Mouse (Mus musculus) B cell, adult 2 months (primary cell): ENCODE results near the gene Tpbgl.

Source experiments
- DNase-seq, 2 experiments: peaks; one replicate each; pipeline ENCODE4 v3.0.0; 2022

Gene Tpbgl

GRCm38 (mm10) chr7:99641245-99641644 lies 14.3 kb upstream of the Tpbgl start:
- no peak for DNase-seq

- no peak for DNase-seq
Measured at GRCm38 (mm10) chr7:99633966-99634665, 7.2 kb upstream of the Tpbgl start.

DNA sequence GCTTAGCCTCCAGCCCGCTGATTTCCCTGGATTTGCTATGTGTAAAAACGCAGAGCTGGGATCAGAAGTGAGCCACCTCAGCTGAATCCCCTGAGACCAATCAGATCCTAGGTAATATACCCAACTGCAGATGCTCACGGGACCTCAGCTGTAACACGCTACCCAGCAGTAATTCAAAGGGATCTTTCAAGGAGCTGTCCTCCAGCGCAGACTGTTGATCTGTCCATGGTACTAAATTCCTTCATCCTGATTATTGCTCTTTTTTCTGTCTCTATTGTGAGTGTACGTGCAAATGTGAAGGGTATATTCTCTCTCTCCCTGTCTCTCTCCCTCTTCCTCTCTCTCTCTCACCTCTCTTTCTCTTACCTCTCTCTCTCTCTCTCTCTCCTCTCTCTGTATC lies 5.4 kb upstream of the Tpbgl start:
- no peak for DNase-seq

DNA sequence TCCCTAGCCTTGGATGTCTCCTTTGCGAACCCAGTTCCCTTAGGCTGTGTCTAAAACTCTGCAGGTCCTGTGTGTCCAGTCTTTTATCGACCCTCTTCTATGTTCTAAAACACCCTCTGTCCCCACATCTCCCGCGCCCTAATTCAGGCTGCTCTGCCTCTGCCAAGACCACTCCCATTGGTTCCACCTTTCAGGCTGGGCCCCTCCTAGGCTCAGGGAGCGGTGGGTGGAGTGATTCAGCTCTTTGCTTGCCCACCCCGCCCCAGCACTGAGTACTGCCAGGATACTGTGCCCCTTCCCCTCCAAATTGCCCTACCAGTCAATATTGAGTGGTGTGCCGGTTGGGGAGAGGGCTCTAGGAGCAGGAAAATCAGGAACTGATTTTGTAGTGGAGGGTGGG lies 463 bp upstream of the Tpbgl start:
- DNase-seq: no peak

GRCm38 (mm10) chr7:99625722-99626375 lies 1.1 kb downstream of the Tpbgl start:
- DNase-seq: peak; percentile 79 to 84

- DNase-seq: peak; percentile 53 to 55
Measured at GRCm38 (mm10) chr7:99618860-99619259, 8.0 kb downstream of the Tpbgl start.

DNA sequence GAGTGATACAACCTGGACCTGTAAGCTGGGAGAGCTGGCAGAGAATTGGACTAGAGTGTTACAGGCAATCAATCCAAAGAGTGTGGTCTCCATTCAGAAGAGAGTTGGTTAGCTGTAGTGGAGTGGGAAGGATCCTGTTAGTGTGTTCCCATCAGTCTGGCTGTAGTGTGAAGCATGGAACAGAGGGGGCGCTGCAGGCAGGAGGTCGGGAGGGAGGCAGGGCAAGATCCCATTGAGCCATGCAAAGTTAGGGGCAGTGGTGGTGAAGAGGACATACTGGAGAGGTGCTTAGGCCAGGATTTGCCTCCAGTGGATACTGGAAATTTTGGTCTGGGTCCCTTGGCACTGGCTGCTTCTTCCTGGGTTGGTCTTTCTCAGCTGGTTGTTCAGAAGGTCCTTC lies 8.6 kb downstream of the Tpbgl start:
- no peak for DNase-seq

DNA sequence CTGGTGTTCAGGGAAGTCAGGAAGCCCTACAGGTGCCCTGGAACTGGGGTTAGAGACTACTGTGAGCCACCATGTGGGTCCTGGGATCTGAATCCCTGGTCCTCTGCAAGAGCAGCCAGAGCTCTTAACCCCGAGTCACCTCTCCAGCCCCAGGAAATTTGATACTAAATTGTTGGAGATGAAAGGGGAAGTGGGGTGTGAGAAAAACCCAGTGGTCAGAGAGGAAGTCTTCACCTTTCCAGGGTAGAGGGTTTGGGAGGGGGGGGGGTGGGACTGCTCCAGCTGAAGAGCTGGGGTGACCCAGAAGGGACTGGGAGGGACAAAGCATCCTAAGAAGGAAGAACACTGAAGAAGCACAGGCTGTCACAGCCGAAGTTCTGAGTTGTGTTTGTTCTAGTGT lies 19.3 kb downstream of the Tpbgl start:
- no peak for DNase-seq

DNA sequence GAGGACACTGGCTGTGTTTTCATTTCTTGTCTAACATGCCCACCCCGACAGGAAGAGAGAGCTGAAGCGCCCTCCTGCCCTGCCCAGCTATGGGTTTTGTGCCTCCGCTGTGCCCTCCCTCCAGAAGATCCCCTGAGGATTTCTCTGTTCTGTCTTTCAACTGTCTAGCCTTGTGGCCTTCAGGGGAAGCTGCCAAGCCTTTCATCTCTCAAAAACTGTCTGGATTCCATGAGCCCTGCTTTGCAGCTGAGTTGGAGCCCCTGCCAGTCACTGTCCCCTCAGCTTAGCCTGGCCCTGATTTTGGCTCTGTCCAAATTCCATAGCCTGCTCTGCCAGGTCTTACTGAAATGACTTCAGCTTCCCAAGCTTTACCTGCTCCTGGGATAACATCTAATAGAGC lies 20.1 kb downstream of the Tpbgl start:
- no peak for DNase-seq

DNA sequence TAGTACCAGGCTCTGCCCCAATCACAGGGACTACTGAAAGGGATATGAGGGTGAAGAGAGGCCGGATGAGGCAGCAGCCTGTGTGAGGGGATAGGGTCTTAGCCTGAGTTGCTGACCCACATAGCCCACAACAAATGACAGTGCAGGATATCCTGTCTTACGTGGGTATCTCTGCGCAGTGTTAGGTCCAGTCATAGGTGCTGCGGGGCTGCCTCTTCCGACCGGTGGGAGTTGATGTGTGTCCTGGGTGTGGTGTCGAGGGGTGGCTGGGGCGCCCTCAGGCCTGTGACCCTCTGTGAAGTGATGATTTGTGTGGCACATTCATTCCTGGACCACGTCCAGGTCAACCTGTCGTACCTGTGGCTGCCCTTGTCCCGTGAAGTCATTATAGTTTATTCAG lies 20.6 kb downstream of the Tpbgl start:
- DNase-seq: no peak

DNA sequence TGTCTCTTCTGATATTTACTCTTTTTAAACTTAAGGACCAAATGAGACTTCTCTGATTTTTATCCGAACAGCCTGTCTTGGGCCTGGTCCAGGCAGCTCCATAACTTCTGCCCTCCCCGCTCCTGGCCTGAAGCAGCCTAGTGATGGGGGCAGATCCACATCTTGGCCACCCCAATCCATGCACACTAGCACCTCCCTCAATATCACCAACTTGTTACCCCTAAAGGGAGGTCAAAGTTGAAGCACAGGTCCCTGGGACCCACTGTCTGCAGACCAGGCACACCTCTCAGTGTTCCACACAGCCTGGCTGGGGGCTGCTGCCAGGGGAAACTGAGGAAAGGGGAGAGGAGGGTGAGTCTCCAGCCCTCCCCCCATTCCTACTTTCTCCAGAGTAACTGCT lies 21.8 kb downstream of the Tpbgl start:
- DNase-seq: no peak

DNA sequence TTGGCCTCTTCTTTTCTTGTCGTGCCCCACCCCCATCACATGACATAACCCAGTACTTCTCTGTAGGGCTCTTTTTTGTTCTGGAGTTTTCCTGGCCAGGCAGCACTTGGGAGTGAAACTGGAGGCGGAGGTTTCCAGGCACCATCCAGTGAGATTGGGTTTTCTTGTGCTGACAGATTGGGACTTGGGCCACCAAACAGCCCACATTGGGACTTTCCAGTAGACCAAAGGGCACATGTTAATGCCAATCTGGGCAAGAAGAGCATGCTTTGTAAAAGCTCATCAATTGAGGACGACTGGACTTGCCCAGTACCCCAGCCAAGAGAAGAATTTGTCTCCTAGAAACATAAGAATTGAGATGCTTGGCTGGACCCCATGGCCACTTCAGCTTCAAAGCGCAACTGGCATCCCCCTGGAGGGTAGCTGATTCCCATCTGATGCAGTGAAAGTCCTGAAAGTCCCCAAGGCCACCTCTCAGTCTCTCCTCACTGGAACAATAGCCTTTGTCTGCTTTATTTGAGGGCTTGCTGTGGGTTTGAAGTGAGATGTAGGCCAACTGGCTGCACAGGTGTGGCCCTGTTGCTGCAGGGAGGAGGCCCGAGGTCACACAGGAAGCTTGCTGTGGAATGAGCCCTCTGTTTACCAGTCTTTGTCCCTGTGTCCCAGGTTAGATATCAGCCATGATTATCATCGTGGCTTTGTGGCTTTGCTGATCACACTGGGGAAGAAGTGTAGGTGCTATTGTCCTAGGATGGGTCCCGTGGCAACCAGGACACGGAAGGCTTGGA lies 22.8 kb downstream of the Tpbgl start:
- no peak for DNase-seq

GRCm38 (mm10) chr7:99598722-99599121 lies 28.2 kb downstream of the Tpbgl start:
- no peak for DNase-seq

- no peak for DNase-seq
Measured at GRCm38 (mm10) chr7:99593868-99594803, 32.8 kb downstream of the Tpbgl start.

DNA sequence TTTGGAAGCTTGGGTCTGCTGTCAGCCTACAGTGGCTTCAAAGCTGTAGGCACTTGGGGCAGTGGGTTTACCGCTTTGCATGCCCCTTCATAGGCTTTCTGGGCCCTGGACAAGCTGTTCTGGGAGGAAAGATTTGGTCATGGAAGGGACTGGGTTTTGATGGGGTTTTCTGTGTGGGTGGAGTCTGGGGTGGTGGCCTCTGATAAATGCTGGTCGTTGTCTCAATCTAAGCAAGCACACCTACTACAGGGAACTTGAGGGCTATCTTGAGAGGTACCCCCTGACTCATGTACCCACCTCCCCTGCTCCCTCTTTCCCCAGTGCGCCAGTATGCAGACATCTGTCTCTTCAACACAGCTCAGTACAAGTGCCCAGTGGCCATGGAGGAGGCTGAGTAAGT lies 34.2 kb downstream of the Tpbgl start:
- no peak for DNase-seq

GRCm38 (mm10) chr7:99590646-99591045 lies 36.3 kb downstream of the Tpbgl start:
- no peak for DNase-seq

DNA sequence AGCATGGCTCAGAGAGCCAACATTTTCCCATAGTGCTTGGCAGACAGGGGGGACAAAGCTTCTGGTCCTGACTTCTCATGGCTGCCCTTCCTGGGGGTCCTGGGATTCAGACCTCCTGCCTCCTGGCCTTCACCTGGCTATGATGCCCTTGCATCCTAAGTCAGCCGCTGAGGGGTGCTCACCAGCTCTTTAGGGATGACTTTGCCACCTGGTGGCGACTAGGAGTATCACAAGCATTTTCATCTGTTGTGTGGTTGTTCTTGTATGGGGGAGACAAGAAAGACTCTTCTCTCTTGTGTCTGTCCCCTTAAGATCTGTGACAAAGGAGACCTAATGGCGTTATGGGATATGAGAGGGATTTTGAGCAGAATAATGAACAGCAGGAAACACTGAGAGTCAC lies 36.8 kb downstream of the Tpbgl start:
- DNase-seq: peak; percentile 78 to 79

- DNase-seq: no peak
Measured at GRCm38 (mm10) chr7:99585976-99586375, 40.9 kb downstream of the Tpbgl start.

- no peak for DNase-seq
Measured at GRCm38 (mm10) chr7:99583625-99584024, 43.3 kb downstream of the Tpbgl start.

DNA sequence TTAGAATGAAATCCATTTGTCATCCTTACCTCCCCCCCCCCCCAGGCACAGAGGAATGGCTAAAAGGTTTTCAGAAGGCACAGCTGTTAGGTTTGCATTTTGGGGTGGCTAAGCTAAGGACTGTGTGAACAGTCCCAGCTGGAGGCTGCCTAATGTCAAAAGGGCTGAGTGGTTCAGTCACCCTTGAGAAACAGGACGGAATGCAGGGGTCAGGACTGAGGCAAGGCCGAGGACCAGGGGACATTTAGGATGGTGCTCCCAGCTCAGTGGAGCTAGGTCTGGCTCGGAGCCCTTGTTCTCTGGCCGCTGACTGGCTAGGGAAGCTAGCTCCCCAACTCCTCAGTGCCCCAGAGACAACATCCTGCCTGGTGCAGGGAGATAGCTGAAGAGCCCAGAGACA lies 44.0 kb downstream of the Tpbgl start:
- no peak for DNase-seq

DNA sequence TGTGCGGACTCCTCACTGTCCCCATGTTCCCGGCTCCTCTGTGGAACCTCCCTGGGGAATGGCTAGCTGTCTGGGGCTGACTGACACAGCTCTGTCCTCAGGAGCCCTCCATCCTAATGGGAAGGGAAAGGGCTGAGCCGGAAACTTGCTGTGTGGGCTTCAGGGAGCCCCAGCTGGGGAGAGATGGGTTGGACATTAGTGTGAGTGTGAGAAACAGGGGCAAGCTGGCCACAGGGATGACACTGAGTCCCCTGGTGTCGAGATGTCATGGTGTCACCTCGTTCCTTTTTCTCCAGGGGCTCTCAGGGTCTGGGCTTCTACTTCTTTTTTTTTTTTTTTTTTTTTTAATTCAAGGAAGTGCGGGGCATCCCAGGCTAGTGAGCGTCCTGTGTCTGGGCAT lies 44.6 kb downstream of the Tpbgl start:
- no peak for DNase-seq

GRCm38 (mm10) chr7:99580247-99580646 lies 46.7 kb downstream of the Tpbgl start:
- no peak for DNase-seq
